Mouse (Mus musculus) intestine, embryonic 14.5 days (tissue): ENCODE data around the gene Rbm43. TPM values are rescaled to one million over a fixed set of nuclear protein-coding genes. Genes with fewer than 3 reads are reported as not detected.
"Not testable (repeated sequence)": the region's sequence is repeated elsewhere in the genome, so short reads cannot be mapped to it uniquely, and the experiment has no call there.

Experiments used
- ATAC-seq: fragments of 200-750 bp; cut with Nextera tagmentation; replicated peaks from 2 replicates; pipeline ENCODE4 v1.8.0; 2017; ENCODE audit warnings: low read depth, moderate number of reproducible peaks, moderate TSS enrichment, moderate library complexity; ENCODE audit not compliant: low FRiP score, low TSS enrichment
- DNase-seq: peaks from one replicate; pipeline ENCODE4 v3.0.0-alpha.2; 2018; ENCODE audit warnings: low spot score
- H3K27ac ChIP-seq: fragments of 300-500 bp; sonication (generic); 2 replicates; pipeline ENCODE4 v1.5.1; 2014; ENCODE audit warnings: low read depth, mild to moderate bottlenecking, control low read depth
- H3K27me3 ChIP-seq: fragments of 300-500 bp; sonication (generic); replicated peaks from 2 replicates; pipeline ENCODE4 v1.6.1; 2014; ENCODE audit warnings: low read length, control low read depth; ENCODE audit not compliant: control insufficient read depth, insufficient read depth
- H3K36me3 ChIP-seq: fragments of 300-500 bp; sonication (generic); 2 replicates; pipeline ENCODE4 v1.6.1; 2014; ENCODE audit warnings: low read length, control low read depth; ENCODE audit not compliant: control insufficient read depth, insufficient read depth
- H3K4me1 ChIP-seq: fragments of 300-500 bp; sonication (generic); replicated peaks from 2 replicates; pipeline ENCODE4 v1.6.1; 2014; ENCODE audit warnings: low read length, control low read depth, mixed read lengths; ENCODE audit not compliant: control insufficient read depth, insufficient read depth
- H3K4me2 ChIP-seq: fragments of 300-500 bp; sonication (generic); 2 replicates; pipeline ENCODE4 v1.6.1; 2014; ENCODE audit warnings: low read length
- H3K4me3 ChIP-seq: fragments of 300-500 bp; sonication (generic); 2 replicates; pipeline ENCODE4 v1.5.1; 2014; ENCODE audit warnings: low read depth, low read length, control low read depth, mixed read lengths
- H3K9ac ChIP-seq: fragments of 300-500 bp; sonication (generic); 2 replicates; pipeline ENCODE4 v1.6.1; 2014; ENCODE audit warnings: mild to moderate bottlenecking, low read length
- H3K9me3 ChIP-seq: fragments of 300-500 bp; sonication (generic); 2 replicates; pipeline ENCODE4 v1.6.1; 2016; ENCODE audit warnings: low read length, control low read depth; ENCODE audit not compliant: control insufficient read depth
- WGBS: fragments of 180-500 bp; shearing (Covaris S2); extraction: QIAGEN DNeasy Blood & Tissue Kit; methylation state at CpG from one replicate; pipeline ENCODE4 v1.1.7; 2014; 5-methylcytosine and 5-hydroxymethylcytosine counted together
- polyA plus RNA-seq: library from polyadenylated mRNA; unstranded; fragments of >200 nt; fragmentation: Nextera tagmentation; extraction: Ambion mirVana; gene quantifications from 2 replicates; pipeline ENCODE4 v1.2.1, GENCODE M21; 2014

The Rbm43 gene
- polyA plus RNA-seq, 1 experiment from 2014 or later = 11.9 TPM

- whole genome bisulfite sequencing = 32% methylated on average over 12 of the region's 12 CpGs
- no peaks in the 10 kb centered on the region for H3K4me1 ChIP-seq
- ATAC-seq (peak; percentile 75; the same call in 1 of the 2 replicates), DNase-seq (no peak)
- no peaks in the 10 kb centered on the region for H3K9me3 ChIP-seq
- H3K4me3 ChIP-seq = no peak overlapping the region
- H3K9ac ChIP-seq = no peak overlapping the region
- no peaks in the 10 kb centered on the region for H3K36me3 ChIP-seq
- H3K27ac ChIP-seq = peak overlapping the region; percentile 29; the same call in 1 of the 2 replicates
- H3K27me3 ChIP-seq = no peaks in the 10 kb centered on the region
- H3K4me2 ChIP-seq = no peak overlapping the region
Observed at GRCm38 (mm10) chr2:51892411-51892901, 42.5 kb downstream of the Rbm43 start.

DNA sequence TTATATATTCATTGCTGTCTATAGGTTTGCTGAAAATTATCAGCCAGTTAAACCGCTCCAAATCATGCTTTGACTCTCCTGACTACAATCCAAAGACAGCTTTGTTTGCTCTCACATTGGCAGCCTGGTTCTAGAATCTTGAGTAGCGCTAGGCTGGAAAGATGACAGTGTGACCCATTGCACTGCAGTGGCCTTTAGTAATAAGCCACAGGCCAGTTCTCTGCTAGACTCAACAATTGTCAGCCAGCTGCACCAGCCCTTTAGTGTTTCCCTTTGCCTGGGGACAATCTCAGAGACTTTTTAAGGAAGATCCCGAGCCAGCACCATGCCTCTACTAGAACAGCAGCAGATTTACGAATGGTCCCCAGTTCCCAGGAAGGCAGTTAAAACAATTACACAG is 44.0 kb downstream of the Rbm43 start:
- Histone ChIP-seq H3K27me3 (no peaks in the 10 kb centered on the region), H3K4me3 (no peak overlapping the region), H3K9ac (no peak overlapping the region), H3K9me3 (no peaks in the 10 kb centered on the region; the same call in 1 of the 2 replicates), H3K4me2 (no peak overlapping the region), H3K27ac (no peak overlapping the region), H3K36me3 (no peaks in the 10 kb centered on the region), H3K4me1 (no peaks in the 10 kb centered on the region)
- ATAC-seq = no peak
- peak; percentile 29 for DNase-seq
- WGBS = 75% methylated on average over 4 of the region's 4 CpGs

GRCm38 (mm10) chr2:51890139-51890538 is 44.8 kb downstream of the Rbm43 start:
- H3K27ac ChIP-seq, H3K4me3 ChIP-seq, ATAC-seq, DNase-seq, H3K9ac ChIP-seq, H3K27me3 ChIP-seq, H3K9me3 ChIP-seq, H3K36me3 ChIP-seq, H3K4me1 ChIP-seq, H3K4me2 ChIP-seq: not testable (repeated sequence)
- WGBS = over 99% methylated on average over 10 of the region's 26 CpGs

DNA sequence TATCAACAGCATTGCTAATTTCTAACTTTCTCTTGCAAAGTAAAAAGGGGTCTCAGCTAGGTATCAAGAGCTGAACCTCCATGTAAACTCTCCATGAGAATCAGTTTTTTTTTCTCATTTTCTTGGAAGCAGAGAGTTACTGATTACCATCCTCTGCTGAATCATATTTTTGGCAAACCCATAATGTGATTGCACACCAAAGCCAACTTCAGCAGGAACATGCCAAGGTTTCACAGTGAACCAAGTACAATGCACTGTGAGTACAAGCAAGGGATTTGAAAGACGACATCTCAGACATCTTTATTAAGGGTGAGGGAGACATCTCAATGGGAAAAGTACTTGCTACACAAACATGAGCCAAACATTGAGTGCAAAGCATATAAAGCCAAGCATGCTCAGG is 54.8 kb downstream of the Rbm43 start:
- Histone ChIP-seq H3K9ac (no peak overlapping the region), H3K4me3 (no peak overlapping the region), H3K9me3 (0 out of 2 replicates have a peak, but pooled peaks cover under 1% of the 10 kb centered on the region), H3K27me3 (no peaks in the 10 kb centered on the region), H3K27ac (no peak overlapping the region), H3K36me3 (no peaks in the 10 kb centered on the region), H3K4me1 (no peaks in the 10 kb centered on the region), H3K4me2 (no peak overlapping the region)
- ATAC-seq = no peak
- WGBS = 74% methylated on average over 1 of the region's 1 CpGs
- no peak for DNase-seq

Other genes starting within 250 kb of the Rbm43 start
- 15.6 and 18.5 TPM in 2 replicates for gene Nmi, start 38.3 kb upstream of the Rbm43 start, polyA plus RNA-seq
- 3.0 and 3.4 TPM in 2 replicates for gene Tnfaip6, start 102.8 kb upstream of the Rbm43 start, polyA plus RNA-seq
- 39.1 and 46.6 TPM in 2 replicates for gene Rif1, start 137.7 kb upstream of the Rbm43 start, polyA plus RNA-seq